Mouse (Mus musculus) C2C12 (cell line): Measurements from ENCODE around the gene Gtf2e1. TPM values are rescaled to one million over a fixed set of nuclear protein-coding genes. Genes with fewer than 3 reads are reported as not detected.

Experiments
- H3K27me3 ChIP-seq: one replicate; pipeline ENCODE4 v1.6.1; 2011; ENCODE audit not compliant: control insufficient read depth, insufficient read depth, insufficient read length
- H3K36me3 ChIP-seq: one replicate; pipeline ENCODE4 v1.6.1; 2011; ENCODE audit not compliant: control insufficient read depth, insufficient read depth
- H3K4me3 ChIP-seq: one replicate; pipeline ENCODE4 v1.5.1; 2011; ENCODE audit warnings: mild to moderate bottlenecking, control low read depth; ENCODE audit not compliant: poor library complexity, insufficient read depth, severe bottlenecking
- H3K79me2 ChIP-seq: one replicate; pipeline ENCODE4 v1.6.1; 2011; ENCODE audit not compliant: control insufficient read depth, insufficient read depth
- H3K79me3 ChIP-seq: one replicate; pipeline ENCODE4 v1.6.1; 2011; ENCODE audit warnings: low read depth, control low read depth
- H3ac ChIP-seq: one replicate; pipeline ENCODE3; 2011; ENCODE audit warnings: low read depth; ENCODE audit not compliant: control insufficient read depth, insufficient read length
- CEBPB ChIP-seq: IDR thresholded peaks from one replicate; pipeline ENCODE4 v1.6.1; 2011; ENCODE audit warnings: low read depth, mild to moderate bottlenecking, control low read depth, moderate library complexity
- CTCF ChIP-seq: IDR thresholded peaks from one replicate; pipeline ENCODE4 v1.5.1; 2011; ENCODE audit not compliant: control insufficient read depth, insufficient read depth, insufficient read length
- FOSL1 ChIP-seq: IDR thresholded peaks from one replicate; pipeline ENCODE4 v1.8.0; 2011; ENCODE audit warnings: mild to moderate bottlenecking, low read length; ENCODE audit not compliant: poor library complexity, insufficient read depth, severe bottlenecking
- MAX ChIP-seq: IDR thresholded peaks from one replicate; pipeline ENCODE4 v1.6.1; 2011; ENCODE audit warnings: mild to moderate bottlenecking, control low read depth
- MYOD1 ChIP-seq: IDR thresholded peaks from one replicate; pipeline ENCODE4 v1.6.1; 2011; ENCODE audit warnings: low read depth; ENCODE audit not compliant: control insufficient read depth, insufficient read length
- MYOG ChIP-seq: IDR thresholded peaks from one replicate; pipeline ENCODE4 v1.6.1; 2011; ENCODE audit not compliant: control insufficient read depth, insufficient read length; ENCODE audit errors: extremely low read depth
- USF1 ChIP-seq: IDR thresholded peaks from one replicate; pipeline ENCODE4 v1.6.1; 2011; ENCODE audit warnings: low read depth, mild to moderate bottlenecking, control low read depth, moderate library complexity
- polyA plus RNA-seq: library from polyadenylated mRNA; unstranded; fragments of >200 nt; fragmentation: generic; extraction: Trizol; gene quantifications from one replicate; pipeline ENCODE4 v1.2.1, GENCODE M21; 2012; ENCODE audit warnings: missing spikeins

Gtf2e1 gene
- polyA plus RNA-seq, 1 experiment, result 10.2 TPM

- TF ChIP-seq MYOG, result no peak
- TF ChIP-seq USF1, result no peak
- peaks cover 35% of the 10 kb centered on the region for H3K36me3 ChIP-seq
- H3K79me3 ChIP-seq, result peaks cover 7% of the 10 kb centered on the region
Observed at GRCm38 (mm10) chr16:37525121-37525520, 14.5 kb downstream of the Gtf2e1 start.

GRCm38 (mm10) chr16:37522100-37522697 is 17.4 kb downstream of the Gtf2e1 start:
- no peak for TF ChIP-seq MYOG
- TF ChIP-seq MAX, result no peak
- TF ChIP-seq CEBPB, result no peak
- no peak for TF ChIP-seq FOSL1
- TF ChIP-seq CTCF, result no peak
- H3K4me3 ChIP-seq, result no peak overlapping the region
- peaks cover 15% of the 10 kb centered on the region for H3K79me2 ChIP-seq
- peaks cover 45% of the 10 kb centered on the region for H3K36me3 ChIP-seq
- peaks cover 7% of the 10 kb centered on the region for H3K79me3 ChIP-seq
- no peaks in the 10 kb centered on the region for H3K27me3 ChIP-seq
- no peak overlapping the region for H3ac ChIP-seq

More at GRCm38 (mm10) chr16:37525121-37525520, 14.5 kb downstream of the Gtf2e1 start:
- H3K27me3 ChIP-seq, result no peaks in the 10 kb centered on the region
- no peak overlapping the region for H3ac ChIP-seq
- H3K79me2 ChIP-seq, result peaks cover 38% of the 10 kb centered on the region
- no peak overlapping the region for H3K4me3 ChIP-seq

GRCm38 (mm10) chr16:37520190-37521040 is 19.2 kb downstream of the Gtf2e1 start:
- H3K79me2 ChIP-seq, result no peaks in the 10 kb centered on the region
- no peak overlapping the region for H3ac ChIP-seq
- H3K27me3 ChIP-seq, result no peaks in the 10 kb centered on the region
- peaks cover 54% of the 10 kb centered on the region for H3K36me3 ChIP-seq
- no peak overlapping the region for H3K4me3 ChIP-seq
- peaks cover 2% of the 10 kb centered on the region for H3K79me3 ChIP-seq
- TF ChIP-seq MYOD1 (no peak), USF1 (no peak), MYOG (no peak), FOSL1 (no peak), CTCF (no peak), CEBPB (no peak), MAX (no peak)

- peaks cover 1% of the 10 kb centered on the region for H3K79me3 ChIP-seq
- no peak overlapping the region for H3K4me3 ChIP-seq
- TF ChIP-seq MYOG, result no peak
- TF ChIP-seq FOSL1, result no peak
- no peak for TF ChIP-seq MAX
- no peak for TF ChIP-seq USF1
- no peak for TF ChIP-seq CTCF
- no peak for TF ChIP-seq CEBPB
- no peak for TF ChIP-seq MYOD1
- H3K27me3 ChIP-seq, result no peaks in the 10 kb centered on the region
- peaks cover 55% of the 10 kb centered on the region for H3K36me3 ChIP-seq
- H3K79me2 ChIP-seq, result no peaks in the 10 kb centered on the region
- H3ac ChIP-seq, result no peak overlapping the region
Observed at GRCm38 (mm10) chr16:37519721-37520120, 19.9 kb downstream of the Gtf2e1 start.

GRCm38 (mm10) chr16:37518662-37519061 is 20.9 kb downstream of the Gtf2e1 start:
- H3K79me2 ChIP-seq, result no peaks in the 10 kb centered on the region
- H3ac ChIP-seq, result no peak overlapping the region
- peaks cover 55% of the 10 kb centered on the region for H3K36me3 ChIP-seq
- no peaks in the 10 kb centered on the region for H3K27me3 ChIP-seq
- TF ChIP-seq FOSL1 (no peak), CTCF (no peak), MAX (no peak), MYOD1 (no peak), MYOG (no peak), CEBPB (no peak), USF1 (no peak)
- H3K4me3 ChIP-seq, result no peak overlapping the region
- no peaks in the 10 kb centered on the region for H3K79me3 ChIP-seq
